Mouse (Mus musculus) testis, postnatal 10 days (tissue): ENCODE results near the gene Rdh16.
"Not testable (repeated sequence)": the region's sequence is repeated elsewhere in the genome, so short reads cannot be mapped to it uniquely, and the experiment has no call there.

Source experiments
- DNase-seq: peaks from one replicate; pipeline ENCODE4 v3.0.0; 2021; ENCODE audit warnings: low spot score

Rdh16 gene

DNA sequence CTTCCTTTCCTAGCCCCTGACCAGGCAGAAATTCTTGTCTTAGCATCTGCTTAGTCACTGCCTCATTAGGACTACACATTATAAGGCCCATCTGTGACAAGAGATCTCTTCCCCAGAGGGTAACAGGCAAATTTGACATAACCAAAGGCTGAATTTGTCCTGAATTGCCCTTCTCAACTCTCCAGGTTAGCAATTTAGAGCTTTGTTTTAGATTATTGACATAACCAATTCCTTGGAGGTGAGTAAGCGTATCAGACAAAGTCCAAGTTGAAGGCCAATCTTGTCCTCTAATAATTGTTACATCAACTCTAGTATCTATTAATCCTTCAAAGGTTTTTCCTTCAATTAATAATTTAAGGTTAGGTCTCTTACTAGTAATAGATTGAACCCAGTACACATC lies 33.2 kb downstream of the Rdh16 start:
- DNase-seq = not testable (repeated sequence)

DNA sequence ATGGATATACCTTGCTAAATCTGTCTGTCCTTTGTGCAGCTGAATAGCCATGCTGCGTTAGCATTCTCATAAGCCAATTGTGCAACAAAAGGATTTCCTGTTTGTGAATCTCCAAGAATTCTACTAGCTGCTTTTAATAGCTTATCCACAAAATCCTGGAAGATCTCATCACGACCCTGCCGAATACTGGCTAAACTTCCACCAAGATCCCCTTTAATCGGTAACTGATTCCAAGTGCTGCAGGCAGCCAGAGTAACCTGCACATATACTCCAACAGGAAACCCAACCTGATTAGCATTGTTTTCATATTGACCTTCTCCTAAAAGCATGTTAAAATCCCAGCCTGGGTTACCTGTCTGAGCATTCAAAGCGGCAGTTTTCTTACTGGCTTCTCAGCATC lies 34.3 kb downstream of the Rdh16 start:
- no peak for DNase-seq

DNA sequence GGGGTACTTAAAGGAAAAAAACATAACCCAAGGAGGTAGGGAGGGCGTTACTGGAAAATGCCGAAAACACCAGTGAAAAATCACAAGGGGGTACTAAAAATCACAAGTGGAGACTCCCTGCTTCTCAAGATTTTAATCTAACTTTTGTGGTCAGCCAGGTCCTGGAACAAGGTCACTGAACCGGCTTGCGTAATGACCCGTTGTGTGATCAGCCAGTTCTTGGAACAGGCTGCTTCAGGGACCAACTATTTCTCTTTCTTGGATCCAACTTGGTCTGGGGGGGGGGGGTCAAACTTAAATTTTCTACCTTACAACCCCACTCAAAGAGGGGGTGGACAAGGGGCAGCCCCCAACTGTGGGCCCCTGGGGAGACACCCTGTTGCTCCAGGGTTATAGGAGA lies 36.8 kb downstream of the Rdh16 start:
- not testable (repeated sequence) for DNase-seq

- no peak for DNase-seq
These were observed 37.6 kb downstream of the Rdh16 start for GRCm38 (mm10) chr10:127838539-127838938.

DNA sequence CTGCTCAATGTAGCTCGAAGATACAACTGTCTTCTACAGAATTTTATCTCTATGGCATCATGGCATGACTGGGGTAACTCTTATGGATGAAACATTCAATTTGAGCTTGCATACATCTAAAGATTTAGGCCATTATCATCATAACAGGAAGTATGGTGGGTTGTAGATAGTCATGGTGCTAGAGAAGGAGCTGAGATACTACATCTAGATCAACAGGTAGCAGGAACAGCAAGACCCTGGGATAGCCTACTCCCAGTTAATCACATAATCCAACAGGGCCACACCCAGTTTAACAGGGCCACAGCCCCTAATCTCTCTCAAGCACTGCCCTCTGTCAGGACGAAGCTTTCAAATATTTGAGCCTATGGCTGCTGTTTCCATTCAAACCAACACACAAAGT lies 39.8 kb downstream of the Rdh16 start:
- DNase-seq = no peak

DNA sequence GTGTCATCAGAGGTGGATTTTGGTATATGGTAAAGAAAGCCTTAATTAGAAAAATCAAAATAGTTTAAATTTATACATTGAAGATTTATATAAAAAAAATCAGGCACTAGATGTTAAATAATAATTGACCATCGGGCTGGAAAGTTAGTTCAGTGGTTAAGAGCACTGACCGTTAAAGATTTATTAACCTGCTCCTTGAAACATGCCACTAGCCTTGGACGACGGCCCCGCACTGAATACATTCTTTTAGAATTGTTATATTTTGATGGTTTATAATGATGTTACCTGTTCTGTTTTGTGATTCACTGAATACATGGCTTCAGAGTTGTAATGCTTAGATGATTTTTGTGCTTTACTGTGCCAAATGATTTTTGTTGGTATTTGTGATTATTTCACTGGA lies 45.0 kb downstream of the Rdh16 start:
- DNase-seq = not testable (repeated sequence)

DNA sequence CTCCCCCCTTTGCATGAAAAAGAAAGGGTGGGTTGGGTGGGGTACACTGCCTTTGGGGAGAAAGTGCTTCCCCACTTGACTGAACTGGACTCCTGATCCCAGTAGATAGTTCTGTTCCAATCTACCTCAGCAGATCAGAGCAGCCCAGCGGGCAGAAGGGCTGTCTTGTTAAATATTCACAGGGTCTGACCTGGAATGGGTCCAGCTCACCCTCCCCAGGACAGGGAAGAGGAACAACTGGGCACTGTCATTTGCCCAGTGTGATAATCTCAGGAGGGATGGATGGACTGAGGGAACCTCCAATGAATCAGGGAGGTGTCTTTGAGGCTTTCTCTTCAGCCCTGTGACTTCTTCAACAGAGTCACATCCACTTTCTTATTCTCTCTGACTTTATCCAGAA lies 47.1 kb downstream of the Rdh16 start:
- no peak for DNase-seq

GRCm38 (mm10) chr10:127849628-127850027 lies 48.7 kb downstream of the Rdh16 start, which contains the start of gene Rdh19:
Gene Rdh19 (plus strand): TSS chr10:127849928.
- DNase-seq = no peak

GRCm38 (mm10) chr10:127856376-127856775 lies 55.4 kb downstream of the Rdh16 start:
- no peak for DNase-seq

- DNase-seq = no peak
These were observed 64.0 kb downstream of the Rdh16 start for GRCm38 (mm10) chr10:127864931-127865330.

DNA sequence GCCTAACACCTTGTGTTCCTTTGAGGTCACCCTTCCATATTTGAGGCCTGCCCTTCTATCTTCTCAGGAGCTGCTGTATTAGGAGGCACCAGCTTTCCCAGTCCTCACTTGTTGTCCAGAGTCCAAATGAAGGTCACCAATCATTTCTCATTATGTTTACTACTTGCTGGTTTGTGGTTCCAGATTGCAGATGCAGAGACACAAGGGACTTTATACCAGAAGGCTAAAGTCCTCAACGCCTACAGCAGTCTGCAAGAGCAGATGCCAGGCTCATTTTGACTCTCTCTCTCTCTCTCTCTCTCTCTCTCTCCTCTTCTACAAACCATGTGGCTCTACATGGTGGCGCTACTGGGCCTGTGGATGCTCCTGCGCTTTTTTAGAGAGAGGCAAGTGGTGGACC lies 65.3 kb downstream of the Rdh16 start, which contains the start of gene Rdh16f2:
TSS of gene Rdh16f2 (plus strand) at position 243 of the 400 bp plus-strand sequence.
- DNase-seq = no peak

GRCm38 (mm10) chr10:127872484-127872883 lies 71.5 kb downstream of the Rdh16 start:
- DNase-seq = no peak

DNA sequence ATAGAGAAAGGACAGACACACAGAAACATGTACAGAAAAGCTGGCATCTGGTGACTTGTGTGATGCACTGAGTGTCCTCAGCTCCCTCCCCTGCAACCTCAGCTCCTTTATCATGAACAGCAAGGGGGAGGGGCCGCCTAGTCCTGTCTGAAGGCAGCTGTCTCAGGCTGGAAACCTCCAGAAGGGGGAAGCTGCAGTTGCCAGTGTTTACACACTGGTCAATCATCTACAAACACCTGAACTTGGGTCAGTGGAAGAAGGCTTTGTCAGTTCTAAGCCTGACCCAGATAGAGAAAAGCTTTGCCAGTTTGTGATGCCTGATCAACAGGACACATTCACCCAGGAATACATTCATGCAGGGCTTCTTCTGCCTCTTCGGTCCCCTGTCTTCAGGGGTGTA lies 76.7 kb downstream of the Rdh16 start:
- peak; percentile 63 for DNase-seq

GRCm38 (mm10) chr10:127878262-127879057 lies 77.5 kb downstream of the Rdh16 start:
- DNase-seq = no peak

DNA sequence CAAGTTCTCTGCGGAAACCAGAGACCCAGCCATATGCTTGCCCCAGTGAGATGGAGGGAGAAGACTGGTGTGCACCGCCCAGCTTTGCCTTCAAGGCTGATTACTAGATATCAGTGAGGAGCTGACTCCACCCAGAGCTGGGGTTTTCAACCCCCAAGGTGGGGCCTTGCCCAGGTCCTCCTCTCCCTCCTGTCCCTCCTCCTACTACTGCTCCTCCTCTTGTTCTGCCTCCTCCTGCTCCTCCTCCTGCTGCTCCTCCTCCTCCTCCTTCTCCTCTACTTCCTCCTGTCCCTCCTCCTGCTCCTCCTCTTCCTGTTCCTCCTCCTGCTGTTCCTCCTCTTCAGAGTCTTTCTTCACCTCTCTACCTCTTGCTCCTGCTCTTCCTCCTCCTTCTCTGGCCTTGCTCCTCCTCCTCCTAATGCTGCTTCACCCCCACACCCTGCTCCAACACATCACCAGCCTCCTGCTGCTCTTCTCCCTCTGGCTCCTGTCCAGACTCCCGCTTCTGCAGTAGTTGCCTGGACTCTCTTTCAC lies 78.3 kb downstream of the Rdh16 start:
- DNase-seq = peak; percentile 52

- no peak for DNase-seq
These were observed 80.1 kb downstream of the Rdh16 start for GRCm38 (mm10) chr10:127881041-127881440.

GRCm38 (mm10) chr10:127886551-127886950 lies 85.6 kb downstream of the Rdh16 start:
- DNase-seq = no peak

- no peak for DNase-seq
These were observed 86.0 kb downstream of the Rdh16 start for GRCm38 (mm10) chr10:127886971-127887370.

DNA sequence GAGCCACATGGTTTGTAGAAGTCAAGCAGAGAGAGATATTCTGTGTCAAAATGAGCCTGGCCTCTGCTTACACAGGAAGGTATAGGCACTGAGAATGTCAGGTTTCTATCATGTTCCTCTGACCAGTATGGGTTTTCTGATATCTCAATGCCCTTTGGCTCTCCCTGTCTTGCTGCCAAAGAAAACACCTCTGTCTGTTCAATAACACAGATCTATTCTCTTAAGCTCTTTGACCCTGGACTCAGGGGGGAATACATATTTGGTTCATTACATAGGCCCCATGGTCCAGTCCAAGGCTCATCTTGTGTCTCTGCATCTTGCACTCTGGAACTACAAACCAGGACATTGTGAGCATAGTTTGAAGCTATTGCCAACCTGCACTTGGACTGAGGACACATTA lies 87.7 kb downstream of the Rdh16 start, which contains the start of gene Rdh7:
TSS of gene Rdh7 (minus strand) at position 213 of the 400 bp plus-strand sequence.
- no peak for DNase-seq

GRCm38 (mm10) chr10:127891481-127891880 lies 90.5 kb downstream of the Rdh16 start:
- DNase-seq = no peak

DNA sequence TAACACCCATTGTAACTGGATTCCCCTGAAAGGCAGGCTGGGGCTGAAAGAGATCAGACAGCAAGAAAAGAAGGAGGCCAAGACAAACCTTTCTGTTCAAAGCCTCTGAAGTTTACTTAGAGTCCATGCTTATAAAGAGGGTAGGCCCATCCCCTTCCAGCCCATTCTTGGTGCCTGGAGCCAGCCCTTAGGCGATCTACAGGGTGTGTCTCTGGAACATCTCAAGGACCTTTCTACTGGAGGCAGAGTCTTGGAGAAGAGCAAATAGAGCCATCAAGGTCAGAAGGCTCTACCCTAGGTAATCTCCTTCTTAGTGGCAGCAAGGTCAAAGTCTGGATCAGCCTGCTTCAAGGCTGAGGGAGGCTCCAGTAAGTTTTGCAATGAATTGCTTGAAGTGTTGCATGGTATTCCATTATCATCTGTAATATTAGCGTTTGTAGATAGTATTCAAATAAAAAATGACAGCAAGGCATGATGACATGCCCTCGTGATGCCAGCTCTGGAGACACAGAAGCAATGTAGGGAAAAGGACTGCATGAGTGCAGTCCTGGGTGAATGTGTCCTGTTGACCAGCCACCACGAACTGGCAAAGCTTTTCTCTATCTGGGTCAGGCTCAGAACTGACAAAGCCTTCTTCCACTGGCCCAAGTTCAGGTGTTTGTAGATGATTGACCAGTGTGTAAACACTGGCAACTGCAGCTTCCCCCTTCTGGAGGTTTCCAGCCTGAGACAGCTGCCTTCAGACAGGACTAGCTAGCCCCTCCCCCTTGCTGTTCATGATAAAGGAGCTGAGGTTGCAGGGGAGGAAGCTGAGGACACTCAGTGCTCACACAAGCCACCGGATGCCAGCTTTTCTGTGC lies 92.4 kb downstream of the Rdh16 start:
- not testable (repeated sequence) for DNase-seq
